Mouse (Mus musculus): ENCODE results near the gene Pla2g5. TPM values are rescaled to one million over a fixed set of nuclear protein-coding genes. Genes with fewer than 3 reads are reported as not detected.
"Not testable (repeated sequence)": the region's sequence is repeated elsewhere in the genome, so short reads cannot be mapped to it uniquely, and the experiment has no call there.

Pla2g5 gene
- polyA plus RNA-seq, 1 experiment from 2014 or later: 2.1 TPM

GRCm38 (mm10) chr4:138878783-138879182 lies 15.5 kb upstream of the Pla2g5 start:
- 27% methylated on average over 8 of the region's 8 CpGs for WGBS
- Histone ChIP-seq H3K4me1 (peaks cover 9% of the 10 kb centered on the region; the same call in 1 of the 2 replicates), H3K4me3 (no peak overlapping the region), H3K27me3 (replicated peaks) (peaks cover 40% of the 10 kb centered on the region), H3K9ac (no peak overlapping the region), H3K9me3 (no peaks in the 10 kb centered on the region), H3K4me2 (no peak overlapping the region), H3K27ac (replicated peaks) (no peak overlapping the region), H3K36me3 (no peaks in the 10 kb centered on the region)
- ATAC-seq (ENCODE audit: extremely low read depth, insufficient number of reproducible peaks, low FRiP score, low TSS enrichment): no peak

GRCm38 (mm10) chr4:138877731-138878130 lies 14.4 kb upstream of the Pla2g5 start, which contains the start of gene Pla2g2e:
Gene Pla2g2e (plus strand): TSS chr4:138877942.
- Histone ChIP-seq H3K4me3 (no peak within 1 kb of the TSS), H3K9ac (no peak within 1 kb of the TSS), H3K9me3 (no peaks in the 10 kb centered on the region), H3K4me1 (peaks cover 9% of the 10 kb centered on the region; the same call in 1 of the 2 replicates), H3K36me3 (no peaks in the 10 kb centered on the region), H3K27ac (replicated peaks) (no peak within 1 kb of the TSS), H3K27me3 (replicated peaks) (peaks cover 33% of the 10 kb centered on the region), H3K4me2 (no peak within 1 kb of the TSS)
- 71% methylated on average over 4 of the region's 4 CpGs for WGBS
- no peak for ATAC-seq (ENCODE audit: extremely low read depth, insufficient number of reproducible peaks, low FRiP score, low TSS enrichment)

GRCm38 (mm10) chr4:138875986-138876385 lies 12.7 kb upstream of the Pla2g5 start:
- Histone ChIP-seq H3K9me3 (peaks cover 2% of the 10 kb centered on the region; the same call in 1 of the 2 replicates), H3K27me3 (replicated peaks) (peaks cover 15% of the 10 kb centered on the region), H3K9ac (no peak overlapping the region), H3K4me2 (no peak overlapping the region), H3K4me3 (no peak overlapping the region), H3K27ac (replicated peaks) (no peak overlapping the region), H3K4me1 (0 out of 2 replicates have a peak, but pooled peaks cover 9% of the 10 kb centered on the region), H3K36me3 (no peaks in the 10 kb centered on the region)
- no peak for ATAC-seq (ENCODE audit: extremely low read depth, insufficient number of reproducible peaks, low FRiP score, low TSS enrichment)
- 86% methylated on average over 2 of the region's 2 CpGs for WGBS

GRCm38 (mm10) chr4:138875275-138875674 lies 12.0 kb upstream of the Pla2g5 start:
- ATAC-seq (ENCODE audit: extremely low read depth, insufficient number of reproducible peaks, low FRiP score, low TSS enrichment); H3K4me2 ChIP-seq; H3K9me3 ChIP-seq; H3K4me1 ChIP-seq; H3K9ac ChIP-seq; H3K27ac ChIP-seq (replicated peaks); H3K36me3 ChIP-seq; H3K4me3 ChIP-seq: not testable (repeated sequence)
- WGBS: 79% methylated on average over 2 of the region's 2 CpGs
- H3K27me3 ChIP-seq (replicated peaks): peaks cover 10% of the 10 kb centered on the region

GRCm38 (mm10) chr4:138873864-138874263 lies 10.6 kb upstream of the Pla2g5 start, which contains the start of gene Gm13030:
Gene Gm13030 (minus strand): TSS chr4:138873964.
- no peak for ATAC-seq (ENCODE audit: extremely low read depth, insufficient number of reproducible peaks, low FRiP score, low TSS enrichment)
- H3K9ac ChIP-seq: no peak within 1 kb of the TSS
- H3K36me3 ChIP-seq: no peaks in the 10 kb centered on the region
- no peak within 1 kb of the TSS for H3K27ac ChIP-seq (replicated peaks)
- H3K9me3 ChIP-seq: peaks cover 8% of the 10 kb centered on the region; the same call in 1 of the 2 replicates
- no peak within 1 kb of the TSS for H3K4me3 ChIP-seq
- WGBS: 76% methylated on average over 6 of the region's 6 CpGs
- H3K4me1 ChIP-seq: 0 out of 2 replicates have a peak, but pooled peaks cover 4% of the 10 kb centered on the region
- H3K4me2 ChIP-seq: no peak within 1 kb of the TSS
- no peaks in the 10 kb centered on the region for H3K27me3 ChIP-seq (replicated peaks)

- peaks cover 16% of the 10 kb centered on the region for H3K27me3 ChIP-seq (replicated peaks)
- no peak for ATAC-seq (ENCODE audit: extremely low read depth, insufficient number of reproducible peaks, low FRiP score, low TSS enrichment)
These were observed 5.4 kb upstream of the Pla2g5 start for GRCm38 (mm10) chr4:138868666-138869065.

GRCm38 (mm10) chr4:138866413-138866812 lies 3.1 kb upstream of the Pla2g5 start:
- ATAC-seq (ENCODE audit: extremely low read depth, insufficient number of reproducible peaks, low FRiP score, low TSS enrichment): no peak
- Histone ChIP-seq H3K4me3 (no peak overlapping the region), H3K36me3 (no peaks in the 10 kb centered on the region), H3K4me1 (no peaks in the 10 kb centered on the region), H3K9me3 (peaks cover 8% of the 10 kb centered on the region; the same call in 1 of the 2 replicates), H3K27me3 (replicated peaks) (peaks cover 20% of the 10 kb centered on the region), H3K4me2 (no peak overlapping the region), H3K9ac (no peak overlapping the region), H3K27ac (replicated peaks) (no peak overlapping the region)
- 13% methylated on average over 7 of the region's 7 CpGs for WGBS

More at GRCm38 (mm10) chr4:138868666-138869065, 5.4 kb upstream of the Pla2g5 start:
- WGBS: 54% methylated on average over 8 of the region's 8 CpGs
- Histone ChIP-seq H3K4me3 (no peak overlapping the region), H3K9me3 (peaks cover 8% of the 10 kb centered on the region; the same call in 1 of the 2 replicates), H3K27ac (replicated peaks) (no peak overlapping the region), H3K4me1 (no peaks in the 10 kb centered on the region), H3K4me2 (no peak overlapping the region), H3K36me3 (no peaks in the 10 kb centered on the region), H3K9ac (no peak overlapping the region)

GRCm38 (mm10) chr4:138865991-138866390 lies 2.7 kb upstream of the Pla2g5 start:
- Histone ChIP-seq H3K4me1 (no peaks in the 10 kb centered on the region), H3K9me3 (peaks cover 6% of the 10 kb centered on the region; the same call in 1 of the 2 replicates), H3K4me3 (no peak overlapping the region), H3K4me2 (no peak overlapping the region), H3K27me3 (replicated peaks) (peaks cover 20% of the 10 kb centered on the region), H3K36me3 (no peaks in the 10 kb centered on the region), H3K27ac (replicated peaks) (no peak overlapping the region), H3K9ac (no peak overlapping the region)
- no peak for ATAC-seq (ENCODE audit: extremely low read depth, insufficient number of reproducible peaks, low FRiP score, low TSS enrichment)
- 52% methylated on average over 6 of the region's 6 CpGs for WGBS

GRCm38 (mm10) chr4:138865092-138865491 lies 1.8 kb upstream of the Pla2g5 start:
- H3K9ac ChIP-seq: no peak overlapping the region
- H3K27me3 ChIP-seq (replicated peaks): peaks cover 24% of the 10 kb centered on the region
- peaks cover under 1% of the 10 kb centered on the region; the same call in 1 of the 2 replicates for H3K4me1 ChIP-seq
- H3K36me3 ChIP-seq: no peaks in the 10 kb centered on the region
- no peak overlapping the region for H3K27ac ChIP-seq (replicated peaks)
- ATAC-seq (ENCODE audit: extremely low read depth, insufficient number of reproducible peaks, low FRiP score, low TSS enrichment): no peak
- no peak overlapping the region for H3K4me3 ChIP-seq
- WGBS: 51% methylated on average over 5 of the region's 5 CpGs
- peaks cover 4% of the 10 kb centered on the region; the same call in 1 of the 2 replicates for H3K9me3 ChIP-seq
- no peak overlapping the region for H3K4me2 ChIP-seq

- H3K36me3 ChIP-seq: no peaks in the 10 kb centered on the region
- no peaks in the 10 kb centered on the region for H3K9me3 ChIP-seq
- H3K9ac ChIP-seq: 0 out of 2 replicates have a peak overlapping the region, but pooled peaks have one; percentile 44
- peaks cover 13% of the 10 kb centered on the region; the same call in 1 of the 2 replicates for H3K4me1 ChIP-seq
- H3K4me3 ChIP-seq: peak overlapping the region; percentile 24; the same call in 1 of the 2 replicates
- peaks cover 19% of the 10 kb centered on the region for H3K27me3 ChIP-seq (replicated peaks)
- WGBS: 3% methylated on average over 13 of the region's 13 CpGs
- no peak overlapping the region for H3K27ac ChIP-seq (replicated peaks)
- no peak for ATAC-seq (ENCODE audit: extremely low read depth, insufficient number of reproducible peaks, low FRiP score, low TSS enrichment)
- H3K4me2 ChIP-seq: peak overlapping the region; percentile 58
These were observed 3.6 kb downstream of the Pla2g5 start for GRCm38 (mm10) chr4:138859728-138860127.

- no peak for ATAC-seq (ENCODE audit: extremely low read depth, insufficient number of reproducible peaks, low FRiP score, low TSS enrichment)
- WGBS: 20% methylated on average over 9 of the region's 9 CpGs
These were observed 4.0 kb downstream of the Pla2g5 start for GRCm38 (mm10) chr4:138859245-138859644.

GRCm38 (mm10) chr4:138858446-138858845 lies 4.8 kb downstream of the Pla2g5 start:
- no peak overlapping the region for H3K27ac ChIP-seq (replicated peaks)
- H3K27me3 ChIP-seq (replicated peaks): peaks cover 24% of the 10 kb centered on the region
- H3K9me3 ChIP-seq: no peaks in the 10 kb centered on the region
- ATAC-seq (ENCODE audit: extremely low read depth, insufficient number of reproducible peaks, low FRiP score, low TSS enrichment): no peak
- H3K4me2 ChIP-seq: no peak overlapping the region
- H3K36me3 ChIP-seq: no peaks in the 10 kb centered on the region
- H3K9ac ChIP-seq: no peak overlapping the region
- 67% methylated on average over 15 of the region's 15 CpGs for WGBS
- H3K4me1 ChIP-seq: peaks cover 13% of the 10 kb centered on the region; the same call in 1 of the 2 replicates
- H3K4me3 ChIP-seq: no peak overlapping the region

More at GRCm38 (mm10) chr4:138859245-138859644, 4.0 kb downstream of the Pla2g5 start:
- peak overlapping the region; percentile 58 for H3K4me2 ChIP-seq
- H3K4me1 ChIP-seq: peaks cover 13% of the 10 kb centered on the region; the same call in 1 of the 2 replicates
- no peaks in the 10 kb centered on the region for H3K9me3 ChIP-seq
- no peak overlapping the region for H3K9ac ChIP-seq
- peak overlapping the region; percentile 24; the same call in 1 of the 2 replicates for H3K4me3 ChIP-seq
- H3K36me3 ChIP-seq: no peaks in the 10 kb centered on the region
- H3K27ac ChIP-seq (replicated peaks): no peak overlapping the region
- H3K27me3 ChIP-seq (replicated peaks): peaks cover 19% of the 10 kb centered on the region
